Mouse (Mus musculus) gastrocnemius, adult 8-10 months (tissue): ENCODE measurements around the gene Lrrc72. TPM values are rescaled to one million over a fixed set of nuclear protein-coding genes. Genes with fewer than 3 reads are reported as not detected.

Experiments used
- DNase-seq, 2 experiments: peaks; one replicate each; pipeline ENCODE4 v3.0.0; 2022; ENCODE audit warnings: low spot score in 2 of 2
- total RNA-seq, 4 experiments: library from RNA; stranded (reverse); gene quantifications; 2 replicates each; pipeline ENCODE4 v1.2.4; 2022

Gene Lrrc72
- total RNA-seq, 4 experiments from 2014 or later, result not detected

DNA sequence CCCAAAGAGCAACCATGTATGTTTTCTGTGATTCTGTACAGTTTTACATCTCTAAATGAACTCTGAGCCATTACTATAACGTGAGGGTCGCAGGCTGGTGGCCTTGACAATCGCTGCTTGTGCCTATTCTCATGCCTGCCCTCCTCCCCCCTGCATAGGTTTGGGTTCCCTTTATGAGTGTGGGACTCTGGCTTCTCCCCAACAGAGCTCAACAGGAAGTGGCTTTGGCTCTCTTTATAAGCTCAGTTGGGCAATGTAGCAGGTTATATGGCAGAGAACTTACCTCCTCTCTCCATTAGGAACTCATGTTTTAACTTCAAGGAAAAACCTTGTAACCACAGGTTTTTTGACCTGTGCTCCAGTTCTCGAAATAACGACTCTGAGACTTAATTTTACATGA is 62.9 kb downstream of the Lrrc72 start:
- no peak for DNase-seq

DNA sequence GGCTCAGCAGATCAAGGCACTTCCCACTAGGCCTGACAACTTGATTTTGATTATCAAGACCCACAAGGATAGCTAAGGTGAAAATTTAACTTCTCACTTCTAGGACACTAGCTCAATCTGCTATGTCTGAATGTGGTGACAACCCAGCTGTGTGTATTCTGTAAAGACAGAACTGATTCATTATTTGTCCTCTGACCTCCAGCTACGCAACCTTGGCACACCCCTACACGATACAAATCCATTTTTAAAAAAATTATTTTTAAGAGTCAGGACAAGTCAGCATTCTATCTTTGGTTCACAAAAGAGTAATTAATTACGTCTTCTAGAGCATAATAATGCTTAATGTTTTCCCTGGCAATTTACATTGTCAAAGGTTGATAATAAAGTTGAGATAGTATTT is 63.6 kb downstream of the Lrrc72 start:
- no peak for DNase-seq

DNA sequence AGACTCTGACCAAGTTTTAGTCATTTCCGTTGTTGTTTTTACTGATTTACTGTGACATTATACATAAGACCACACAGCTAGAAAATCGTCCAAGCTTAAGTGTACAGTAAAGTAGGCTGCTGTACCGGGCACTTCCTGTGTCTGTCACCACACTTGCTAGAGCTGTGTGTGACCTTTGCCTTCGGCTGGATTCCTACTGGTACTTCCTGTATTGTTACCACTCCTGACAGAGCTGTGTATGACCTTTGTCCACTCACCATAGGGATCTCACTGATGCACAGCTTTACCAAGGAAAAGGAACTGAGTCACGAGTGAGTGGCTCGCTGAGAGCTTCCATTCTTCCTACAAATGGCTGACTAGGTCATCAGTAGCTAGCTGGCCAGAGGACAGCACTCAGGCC is 66.1 kb downstream of the Lrrc72 start:
- no peak for DNase-seq

GRCm38 (mm10) chr12:36182570-36182969 is 70.6 kb downstream of the Lrrc72 start:
- DNase-seq, result no peak

DNA sequence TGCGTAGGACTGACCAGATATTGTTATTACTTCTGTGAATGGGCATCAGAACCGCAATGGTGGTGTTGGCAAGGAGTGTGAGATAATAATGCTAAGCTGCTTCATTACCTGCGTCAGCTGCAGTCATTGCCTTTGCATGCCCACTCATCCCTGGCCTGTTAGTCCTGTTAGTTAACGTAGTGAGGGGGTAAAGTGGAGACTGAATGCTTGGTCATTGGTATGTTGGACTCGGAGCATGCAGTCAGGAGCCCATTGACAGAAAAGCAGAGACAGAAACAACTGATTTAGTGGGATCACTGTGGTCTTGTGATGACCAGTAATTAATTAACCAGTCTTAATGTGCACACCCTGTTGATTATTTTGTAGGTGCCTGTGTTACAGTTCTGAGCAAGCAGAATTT is 76.0 kb downstream of the Lrrc72 start:
- DNase-seq, result no peak

DNA sequence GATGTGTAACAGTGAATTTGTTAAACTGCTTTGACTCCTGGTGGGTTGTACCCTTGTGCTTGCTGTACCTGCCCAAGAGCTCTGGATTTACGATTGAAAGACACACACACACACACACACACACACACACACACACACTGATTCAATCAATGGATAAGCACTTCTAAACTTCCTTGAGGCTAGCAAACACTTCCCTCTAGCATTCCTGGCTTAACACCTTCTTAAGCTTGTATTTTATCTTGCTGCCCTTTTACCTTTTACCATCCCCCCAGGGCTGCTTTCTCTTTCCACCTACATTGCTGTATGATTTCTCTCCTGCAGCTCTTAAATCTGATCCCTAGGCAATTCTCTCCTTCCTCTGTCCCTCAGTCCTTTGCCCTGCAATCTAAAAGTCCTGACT is 87.9 kb downstream of the Lrrc72 start:
- no peak for DNase-seq

GRCm38 (mm10) chr12:36164126-36164791 is 88.9 kb downstream of the Lrrc72 start:
- DNase-seq, result no peak

Other genes with a start within 250 kb of the Lrrc72 start
- 10 to 100 TPM; 17.7 to 24.5 (median 23.9) TPM for gene Tspan13, start 210.9 kb downstream of the Lrrc72 start, total RNA-seq
- 1 to 10 TPM; 4.0 to 6.6 (median 5.7) TPM for gene Ankmy2, start 96.3 kb downstream of the Lrrc72 start, total RNA-seq
- gene Bzw2, start 95.3 kb downstream of the Lrrc72 start, total RNA-seq, result 100 to 1,000 TPM in 3 of 4 experiments, 10 to 100 TPM in 1; 96.8 to 117 (median 106) TPM
- under 1 TPM in 3 of 4 experiments, not detected in 1; 0.16 to 0.22 (median 0.21) TPM for gene Sostdc1, start 60.7 kb upstream of the Lrrc72 start, total RNA-seq
- gene Ispd, start 128.1 kb upstream of the Lrrc72 start, total RNA-seq, result 1 to 10 TPM; 2.7 to 3.5 (median 3.3) TPM
- gene D630036H23Rik, start 128.8 kb upstream of the Lrrc72 start, total RNA-seq, result under 1 TPM; 0.34 to 0.54 (median 0.52) TPM